Mouse (Mus musculus): Measurements from ENCODE around the gene Gpm6a. TPM values are rescaled to one million over a fixed set of nuclear protein-coding genes. Genes with fewer than 3 reads are reported as not detected.
"Not testable (repeated sequence)": the region's sequence is repeated elsewhere in the genome, so short reads cannot be mapped to it uniquely, and the experiment has no call there.

The Gpm6a gene
- total RNA-seq, 2 experiments from 2014 or later: 0.78 to 1.0 TPM

DNA sequence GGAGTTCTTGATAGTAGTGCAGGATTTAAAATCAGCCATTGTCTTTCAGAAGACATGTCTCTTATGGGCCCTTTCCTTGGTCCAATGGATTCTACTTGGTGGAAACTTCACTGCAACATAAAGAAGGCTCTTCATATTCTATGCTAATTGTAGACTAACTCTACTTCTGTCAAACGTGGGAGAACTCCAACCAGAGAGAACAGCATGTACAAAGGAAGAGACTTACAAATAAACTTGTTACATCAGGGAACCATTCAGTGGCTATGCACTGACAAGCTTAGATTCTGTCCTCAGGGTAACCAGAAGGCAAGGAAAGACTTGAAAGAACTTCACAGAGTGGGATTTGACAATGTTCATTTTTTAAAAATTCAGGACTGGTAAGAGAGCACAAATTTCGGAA, 48.3 kb downstream of the Gpm6a start:
- no peak for DNase-seq (ENCODE audit: low spot score in 2 of 2)

- DNase-seq (ENCODE audit: low spot score in 2 of 2): no peak
Observed at GRCm38 (mm10) chr8:55012228-55012627, 57.6 kb downstream of the Gpm6a start.

DNA sequence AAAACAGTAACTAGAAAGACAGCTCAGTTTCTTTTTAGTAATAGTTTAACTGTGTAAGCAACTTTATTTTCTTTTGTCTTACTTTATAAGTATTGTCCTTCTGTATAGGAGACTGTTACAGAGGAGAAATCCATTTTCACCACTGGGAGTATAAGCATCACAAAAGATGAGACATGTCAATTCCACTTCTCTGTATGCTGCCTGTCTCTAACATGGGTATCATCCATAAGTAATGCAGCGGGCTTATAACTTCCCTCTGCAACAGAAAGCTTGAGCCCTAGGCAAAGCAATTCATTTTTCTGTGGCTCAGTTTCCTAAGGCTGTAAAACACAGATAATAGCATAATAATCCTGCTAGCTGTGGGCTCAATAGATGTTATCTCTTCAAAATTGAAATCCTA, 62.4 kb downstream of the Gpm6a start:
- no peak for DNase-seq (ENCODE audit: low spot score in 2 of 2)

DNA sequence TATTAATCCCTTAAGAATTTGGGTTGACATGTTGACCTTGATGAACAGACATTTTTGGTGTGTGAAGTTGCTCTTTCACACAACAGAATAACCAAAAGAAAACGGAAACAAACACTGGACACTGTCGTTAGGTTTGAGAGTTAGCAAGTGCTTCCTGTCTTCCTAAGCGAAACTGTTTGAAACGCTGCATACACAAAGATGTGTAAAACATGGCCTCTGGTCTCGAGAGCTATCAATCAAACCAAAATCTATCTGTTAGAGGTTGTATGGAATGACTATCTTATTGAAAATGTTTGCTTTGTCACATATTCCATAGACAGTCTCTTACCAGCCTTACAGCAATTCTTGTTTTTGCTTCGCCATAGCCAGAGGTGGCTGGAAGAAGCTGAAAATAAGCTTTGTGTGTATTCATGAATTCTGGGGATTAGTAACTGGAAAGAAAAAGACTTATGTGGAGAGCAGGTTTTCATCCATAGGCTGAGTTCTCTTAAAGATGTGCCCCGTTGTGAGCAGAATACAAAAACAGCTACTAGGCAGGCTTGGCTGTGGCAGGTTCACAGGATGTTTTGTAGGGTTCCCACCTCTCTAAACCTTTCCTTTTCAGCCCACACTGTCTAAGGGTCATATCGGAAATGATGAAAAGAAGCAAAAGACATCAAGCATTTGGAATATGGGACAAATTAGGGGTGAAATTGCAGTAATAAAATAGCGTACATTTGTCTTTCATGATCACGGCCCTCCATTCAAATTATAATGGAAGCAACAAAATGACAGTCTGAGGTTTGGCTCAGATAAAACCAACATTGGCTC, 71.4 kb downstream of the Gpm6a start:
- DNase-seq (ENCODE audit: low spot score in 2 of 2): no peak

DNA sequence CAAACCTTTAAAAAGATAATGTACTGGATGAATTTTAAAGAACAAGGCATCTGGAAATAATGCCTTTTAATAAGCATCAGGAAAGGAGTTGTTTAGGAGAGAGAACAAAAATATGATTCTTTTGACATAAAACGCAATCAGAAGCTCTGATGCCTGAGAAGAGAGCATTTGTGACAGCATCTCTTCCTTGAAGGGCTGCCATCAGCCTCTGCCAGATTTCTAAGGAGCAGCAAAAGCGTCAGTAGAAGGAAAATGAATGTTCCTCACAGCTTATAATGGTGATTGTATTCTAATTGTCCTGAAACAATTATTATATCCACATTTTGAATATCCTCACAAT, 72.0 kb downstream of the Gpm6a start:
- no peak for DNase-seq (ENCODE audit: low spot score in 2 of 2)

DNA sequence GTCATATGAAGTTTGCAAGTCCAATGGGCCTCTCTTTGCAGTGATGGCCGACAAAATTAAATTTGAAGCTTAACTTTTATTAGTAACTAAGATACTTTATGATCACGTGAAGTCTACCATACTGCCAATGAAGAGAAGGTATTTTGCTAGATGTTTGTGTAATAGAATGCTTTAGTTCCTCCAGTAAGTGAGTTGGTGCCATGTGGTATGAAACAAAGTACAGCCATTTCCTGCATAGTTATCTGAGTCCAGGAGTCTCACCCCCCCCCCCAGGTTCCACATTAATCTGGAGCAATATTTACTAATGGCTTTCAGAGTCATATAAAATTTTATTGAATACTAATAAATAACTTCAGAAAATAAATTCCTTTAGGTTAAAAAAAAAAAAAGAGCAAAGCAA, 73.7 kb downstream of the Gpm6a start:
- no peak for DNase-seq (ENCODE audit: low spot score in 2 of 2)

DNA sequence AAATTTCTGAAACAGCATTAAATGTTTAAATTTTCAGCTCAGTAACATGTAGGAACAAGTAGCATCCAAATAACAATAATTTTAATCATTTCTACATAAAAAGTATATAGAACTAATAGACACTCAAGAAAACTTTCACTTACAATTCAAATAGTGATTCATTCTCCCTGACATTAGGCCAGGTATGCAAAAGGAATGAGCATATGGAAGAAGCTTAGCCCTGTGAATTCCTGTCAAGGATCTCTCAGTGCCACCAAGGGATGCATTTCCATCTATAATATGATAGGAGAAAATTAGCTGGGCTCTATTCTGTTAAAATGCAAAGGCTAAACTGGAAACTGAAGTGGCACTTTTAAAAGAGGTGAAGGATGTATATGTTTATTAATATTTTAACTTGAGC, 76.5 kb downstream of the Gpm6a start:
- DNase-seq (ENCODE audit: low spot score in 2 of 2): no peak

- DNase-seq (ENCODE audit: low spot score in 2 of 2): peak in 1 of 2 experiments; percentile 29
Observed at GRCm38 (mm10) chr8:55034309-55034708, 79.7 kb downstream of the Gpm6a start.

GRCm38 (mm10) chr8:55035416-55035815, 80.8 kb downstream of the Gpm6a start:
- DNase-seq (ENCODE audit: low spot score in 2 of 2): no peak

GRCm38 (mm10) chr8:55042955-55043354, 88.3 kb downstream of the Gpm6a start:
- DNase-seq (ENCODE audit: low spot score in 2 of 2): no peak

DNA sequence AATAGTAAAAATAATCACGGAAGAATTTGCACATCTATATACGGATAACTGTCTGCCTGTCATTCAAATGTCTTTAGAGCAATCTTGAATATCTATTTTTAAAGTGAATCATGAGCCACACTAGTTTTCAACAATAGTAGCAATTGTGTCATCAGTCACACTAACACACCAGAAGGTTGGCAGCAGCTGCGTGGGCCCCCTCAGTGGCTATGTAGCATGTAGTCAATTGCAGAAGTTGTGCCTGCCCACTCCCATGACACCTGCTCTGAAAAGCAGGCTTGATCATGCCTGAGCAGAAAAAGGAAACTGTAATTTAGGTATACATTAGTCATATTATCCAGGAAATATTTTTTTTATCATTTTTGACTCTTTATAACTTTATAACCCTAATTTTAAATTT, 93.8 kb downstream of the Gpm6a start:
- DNase-seq (ENCODE audit: low spot score in 2 of 2): no peak

- no peak for DNase-seq (ENCODE audit: low spot score in 2 of 2)
Observed at GRCm38 (mm10) chr8:55049979-55050378, 95.3 kb downstream of the Gpm6a start.

DNA sequence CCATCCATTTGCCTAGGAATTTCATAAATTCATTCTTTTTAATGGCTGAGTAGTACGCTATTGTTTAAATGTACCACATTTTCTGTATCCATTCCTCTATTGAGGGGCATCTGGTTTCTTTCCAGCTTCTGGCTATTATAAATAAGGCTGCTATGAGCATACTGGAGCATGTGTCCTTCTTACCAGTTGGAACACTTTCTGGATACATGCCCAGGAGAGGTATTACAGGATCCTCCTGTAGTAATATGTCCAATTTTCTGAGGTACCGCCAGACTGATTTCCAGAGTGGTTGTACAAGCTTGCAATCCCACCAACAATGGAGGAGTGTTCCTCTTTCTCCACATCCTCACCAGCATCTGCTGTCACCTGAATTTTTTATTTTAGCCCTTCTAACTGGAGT, 114.2 kb downstream of the Gpm6a start:
- DNase-seq (ENCODE audit: low spot score in 2 of 2): not testable (repeated sequence)

GRCm38 (mm10) chr8:55073481-55073880, 118.8 kb downstream of the Gpm6a start:
- DNase-seq (ENCODE audit: low spot score in 2 of 2): peak in 1 of 2 experiments; percentile 7

GRCm38 (mm10) chr8:55102195-55102594, 147.6 kb downstream of the Gpm6a start:
- DNase-seq (ENCODE audit: low spot score in 2 of 2): no peak

DNA sequence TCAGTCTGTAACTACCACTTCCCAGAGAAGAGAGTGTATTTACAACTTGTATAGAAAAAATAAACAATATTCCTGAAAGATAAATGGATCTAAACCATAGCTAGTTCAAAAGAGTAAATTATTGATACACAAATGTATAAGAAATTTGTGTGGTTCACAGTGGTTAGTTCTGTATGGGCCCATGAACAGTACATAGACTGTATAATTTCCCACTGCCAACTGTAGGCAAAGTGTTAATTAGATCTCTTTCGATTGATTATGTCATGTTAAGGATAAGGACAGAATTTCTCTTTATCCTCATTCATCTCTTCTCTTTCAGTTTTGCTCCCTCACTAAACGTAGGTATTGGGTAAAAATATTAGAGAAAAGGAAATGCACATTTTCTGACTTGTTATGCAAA, 148.4 kb downstream of the Gpm6a start:
- no peak for DNase-seq (ENCODE audit: low spot score in 2 of 2)

GRCm38 (mm10) chr8:55103891-55104481, 149.3 kb downstream of the Gpm6a start:
- no peak for DNase-seq (ENCODE audit: low spot score in 2 of 2)

Other genes starting within 250 kb of the Gpm6a start
- gene Wdr17, start 67.7 kb upstream of the Gpm6a start, total RNA-seq (2021): under 1 TPM in 1 of 2 experiments, not detected in 1; 0.47 TPM